Mouse (Mus musculus) embryo, embryonic 11 days (tissue): Measurements from ENCODE around the gene Zfp518b.
A peak's percentile ranks its signal among the peaks of the same experiment; 100 is the strongest.

ENCODE experiments used
- DNase-seq: peaks from one replicate; pipeline ENCODE4 v3.0.0-alpha.2; 2015

Gene Zfp518b

DNA sequence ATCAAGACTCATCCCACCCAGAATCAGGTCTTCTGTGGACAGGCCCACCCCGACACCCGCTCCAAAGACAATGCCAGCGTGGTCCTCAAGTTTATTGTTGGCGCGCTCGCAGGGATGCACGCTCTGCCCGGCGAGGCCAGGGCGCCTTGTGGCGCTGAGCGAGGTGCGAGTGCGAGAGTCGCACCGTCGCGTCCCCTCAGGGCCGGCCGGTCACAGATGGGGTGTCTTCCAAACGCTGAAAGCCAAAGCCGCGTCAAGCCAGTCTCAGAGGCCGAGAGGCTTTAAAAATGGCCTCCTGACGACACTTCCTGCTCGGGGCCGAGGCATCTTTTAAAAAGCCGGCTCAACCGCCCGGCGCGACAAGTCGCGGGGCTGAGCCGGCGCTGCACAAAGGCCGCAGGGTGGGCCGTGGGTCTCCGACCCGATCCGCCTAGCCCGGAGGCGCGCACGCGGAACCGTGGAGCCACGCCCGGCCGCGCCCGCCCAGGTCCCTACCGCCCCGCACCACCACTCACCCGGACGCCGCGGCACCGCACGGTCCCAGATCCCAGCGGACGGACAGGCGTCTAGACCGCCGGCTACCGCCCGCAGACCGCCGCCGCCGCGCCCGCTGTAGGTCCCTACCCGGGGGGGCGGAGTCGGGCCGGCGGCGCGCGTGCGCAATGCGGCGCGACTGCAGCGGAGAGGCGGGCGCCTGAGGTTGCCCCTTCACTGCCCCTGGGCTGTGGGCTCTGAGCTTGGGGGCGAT lies at the start of gene Zfp518b:
Gene Zfp518b (minus strand): TSS at position 663 of the 748 bp plus-strand sequence.
- peak; percentile 89 for DNase-seq

DNA sequence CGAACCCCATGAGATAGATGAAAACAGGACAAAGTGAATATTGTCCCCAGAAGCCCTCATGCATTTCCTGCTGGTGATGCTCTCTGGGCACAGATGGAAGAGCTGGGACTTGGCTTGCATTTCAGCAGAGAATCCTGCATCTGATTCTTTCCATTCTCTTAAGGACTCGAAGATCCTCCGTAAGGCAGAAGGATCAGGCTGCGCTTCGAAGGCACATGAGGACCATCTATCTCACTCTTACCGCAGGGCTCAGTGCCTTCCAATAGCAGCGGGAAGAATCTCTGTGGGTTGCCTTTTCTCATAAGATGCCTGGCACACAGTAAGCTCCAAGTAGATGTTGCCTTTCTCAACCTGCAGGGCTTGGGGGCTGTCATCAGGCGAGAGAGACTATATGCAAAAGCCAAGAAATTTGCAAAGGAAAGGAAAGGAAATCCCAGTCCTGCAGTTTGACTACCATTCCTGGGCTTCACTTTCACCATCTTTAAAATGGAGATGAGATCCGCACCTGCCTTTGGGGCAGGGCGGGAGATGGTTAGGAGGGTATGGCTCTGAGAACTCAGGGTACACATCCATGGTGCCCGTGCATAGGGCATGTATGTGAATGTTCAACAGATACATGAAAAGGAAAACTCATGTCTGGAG lies 24.4 kb upstream of the Zfp518b start:
- no peak for DNase-seq

GRCm38 (mm10) chr5:38707364-38708075 lies 22.9 kb upstream of the Zfp518b start:
- DNase-seq = no peak

GRCm38 (mm10) chr5:38702941-38703340 lies 18.3 kb upstream of the Zfp518b start:
- no peak for DNase-seq

DNA sequence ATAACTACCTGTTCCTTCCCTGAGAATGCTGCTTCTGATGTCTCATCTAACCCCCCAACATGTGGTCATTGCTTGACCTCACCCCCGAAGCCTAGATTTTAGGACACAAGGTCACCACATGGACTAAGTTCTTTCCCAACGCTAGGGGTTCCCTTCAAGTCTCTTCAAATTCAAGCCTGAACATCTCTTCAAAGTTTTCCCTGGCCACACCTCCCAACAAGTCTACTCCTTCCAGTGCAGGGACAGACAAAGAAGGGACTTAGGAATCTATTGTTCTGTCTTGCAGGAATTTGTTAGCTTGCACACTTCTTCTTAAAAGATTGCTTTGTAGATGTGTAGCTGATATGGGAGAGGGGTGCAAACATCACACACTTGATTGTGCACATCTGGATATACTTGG lies 17.5 kb upstream of the Zfp518b start:
- no peak for DNase-seq

GRCm38 (mm10) chr5:38698466-38698865 lies 13.8 kb upstream of the Zfp518b start:
- DNase-seq = no peak

DNA sequence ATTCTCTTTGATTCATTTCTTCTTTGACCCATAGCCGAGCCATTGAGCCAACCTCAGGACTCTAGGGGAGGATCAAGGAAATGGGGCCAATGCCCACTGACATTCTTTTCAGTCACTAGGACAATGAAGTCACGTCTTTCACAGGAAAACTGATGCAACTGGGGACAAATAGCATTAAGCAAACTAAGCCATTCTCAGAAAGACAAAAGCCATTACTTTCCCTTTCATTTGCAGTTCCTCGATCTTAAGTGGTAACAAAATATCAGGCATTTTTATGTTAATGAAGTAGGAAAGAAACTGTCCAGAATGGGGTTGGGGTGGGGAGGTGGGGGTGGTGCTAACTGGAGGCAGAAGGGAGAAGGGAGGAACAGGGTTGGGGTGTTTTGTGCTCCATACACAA lies 13.4 kb upstream of the Zfp518b start:
- no peak for DNase-seq

GRCm38 (mm10) chr5:38696616-38697375 lies 12.2 kb upstream of the Zfp518b start:
- peak; percentile 53 for DNase-seq

DNA sequence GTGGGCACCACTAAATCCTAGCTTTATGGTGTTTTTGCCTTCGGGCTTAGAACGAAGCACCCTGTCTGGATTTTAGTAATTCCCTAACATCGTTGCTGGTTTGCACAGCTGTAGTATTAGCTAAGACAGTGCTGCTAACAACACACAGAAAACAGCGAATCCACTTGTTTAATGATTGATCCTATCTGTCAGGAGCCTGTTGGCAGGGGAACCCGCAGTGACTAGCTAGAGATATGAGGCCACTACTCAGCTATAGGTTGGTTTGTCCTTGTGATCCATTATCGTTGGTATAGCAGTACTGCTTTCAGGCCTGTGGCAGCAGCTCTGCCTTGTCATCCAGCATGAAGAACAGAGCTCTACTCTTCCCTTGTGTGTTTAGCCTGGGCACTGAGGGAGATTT lies 8.2 kb upstream of the Zfp518b start:
- DNase-seq = no peak

- DNase-seq = no peak
These were observed 4.6 kb upstream of the Zfp518b start for GRCm38 (mm10) chr5:38689186-38689585.

DNA sequence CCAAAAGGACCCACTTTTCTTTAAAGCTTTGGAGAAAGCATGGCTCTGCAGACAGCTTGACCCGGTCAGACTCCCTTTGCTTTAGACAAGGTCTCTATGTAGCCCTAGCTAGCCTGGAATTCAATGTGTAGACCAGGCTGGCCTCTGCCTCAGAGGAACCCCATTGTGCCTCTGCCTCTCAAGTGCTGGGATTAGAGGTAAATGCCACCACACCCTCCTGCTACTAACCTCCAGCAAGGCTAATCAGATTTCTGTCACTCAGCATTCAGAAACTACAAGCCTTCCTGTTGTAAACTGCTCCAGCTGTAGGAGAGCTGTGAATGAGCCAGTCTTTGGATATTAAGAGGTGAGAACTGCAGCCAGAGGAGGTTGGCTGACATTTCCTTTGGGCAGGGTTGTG lies 3.1 kb upstream of the Zfp518b start:
- no peak for DNase-seq

GRCm38 (mm10) chr5:38658836-38659235 lies 25.8 kb downstream of the Zfp518b start:
- DNase-seq = no peak

- DNase-seq = no peak
These were observed 28.4 kb downstream of the Zfp518b start for GRCm38 (mm10) chr5:38656204-38656603.

GRCm38 (mm10) chr5:38655421-38655928 lies 29.2 kb downstream of the Zfp518b start:
- no peak for DNase-seq

- DNase-seq = no peak
These were observed 30.1 kb downstream of the Zfp518b start for GRCm38 (mm10) chr5:38654571-38654970.

DNA sequence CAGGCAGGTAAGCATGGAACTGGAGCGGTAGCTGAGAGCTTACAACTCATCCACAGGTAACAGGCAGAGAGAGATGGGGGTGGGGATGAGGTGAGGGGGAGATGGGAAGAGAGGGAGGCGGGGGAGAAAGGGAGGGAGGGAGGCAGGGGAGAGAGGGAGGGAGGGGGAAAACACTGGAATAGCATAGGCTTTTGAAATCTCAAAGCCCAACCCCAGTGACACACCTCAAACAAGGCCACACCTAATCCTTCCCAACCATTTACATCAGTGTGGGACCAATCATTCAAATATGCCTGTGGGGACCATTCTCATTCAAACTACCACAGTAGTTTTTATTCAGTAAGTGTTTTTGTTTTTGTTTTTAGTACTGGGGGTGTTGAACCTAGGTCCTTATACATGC lies 31.5 kb downstream of the Zfp518b start:
- DNase-seq = no peak

DNA sequence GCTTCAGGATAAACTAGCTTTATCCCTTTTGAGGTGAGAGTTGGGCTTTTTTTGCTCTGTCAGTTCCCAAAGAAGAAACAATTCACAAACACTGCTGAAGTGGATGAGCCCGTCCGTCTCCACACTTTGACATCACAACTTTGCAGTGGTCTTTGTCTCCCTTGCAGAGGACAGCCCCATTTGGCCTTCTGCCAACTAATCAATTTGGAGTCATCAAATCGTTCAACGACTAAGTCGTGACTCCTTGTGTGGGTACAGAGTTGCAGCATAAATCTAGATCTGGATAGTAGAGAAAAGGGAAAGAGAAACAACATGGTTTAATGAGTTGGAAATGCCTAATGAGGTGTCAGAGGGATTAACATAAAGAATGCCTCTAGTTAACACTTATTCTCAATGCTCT lies 33.2 kb downstream of the Zfp518b start:
- no peak for DNase-seq

- no peak for DNase-seq
These were observed 43.1 kb downstream of the Zfp518b start for GRCm38 (mm10) chr5:38641526-38641925.

GRCm38 (mm10) chr5:38636301-38636749 lies 48.3 kb downstream of the Zfp518b start:
- no peak for DNase-seq

- no peak for DNase-seq
These were observed 48.9 kb downstream of the Zfp518b start for GRCm38 (mm10) chr5:38635696-38636095.

DNA sequence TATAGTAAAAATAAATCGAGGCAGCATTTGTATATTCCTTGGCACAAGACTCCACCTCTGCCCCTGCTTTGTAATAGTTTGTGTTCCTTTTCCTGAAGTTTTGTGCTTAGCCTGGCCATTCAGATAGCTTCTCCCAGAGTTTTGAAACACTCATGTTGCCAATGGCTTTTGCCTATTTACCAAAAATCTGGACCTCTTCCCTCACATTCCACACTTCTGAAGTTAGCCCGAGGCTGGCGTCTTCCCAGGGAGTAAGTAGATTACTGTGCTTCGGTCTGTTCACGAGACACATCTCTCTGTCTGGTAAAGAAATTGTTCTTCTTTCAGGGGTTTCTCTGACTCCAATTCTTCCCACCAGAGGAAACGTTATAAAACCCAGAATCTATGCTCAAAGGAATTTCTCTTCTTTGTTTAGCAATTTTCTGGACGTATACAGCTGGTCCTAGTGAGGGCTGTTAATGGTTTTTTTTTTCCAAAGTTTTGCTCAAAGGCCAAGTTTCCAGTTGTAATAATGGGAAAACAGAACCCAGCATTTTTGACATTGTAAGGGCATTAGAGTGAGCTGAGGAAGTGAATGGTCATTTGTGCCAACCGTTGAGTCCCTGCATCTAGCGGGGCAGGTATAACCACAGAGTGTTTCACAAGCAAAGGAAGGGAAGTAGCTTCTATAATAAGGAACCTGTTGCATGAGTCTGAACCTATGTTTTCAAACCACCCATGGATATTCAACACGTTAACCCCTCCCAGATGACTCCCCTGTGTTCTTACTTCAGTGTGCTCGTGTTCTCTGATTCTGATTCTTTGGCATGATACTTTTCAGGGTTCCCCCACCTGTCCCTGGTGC lies 50.1 kb downstream of the Zfp518b start:
- DNase-seq = no peak
